Mouse (Mus musculus) intestine, postnatal 0 days (tissue): ENCODE measurements at regions not wholly inside any gene's neighbourhood (a gene's known extent, or its start where the extent isn't known, plus 50 kb on each side); places are given as distances from the start of the nearest gene placed in this dataset.

Experiments used
- ATAC-seq: fragments of 200-750 bp; cut with Nextera tagmentation; 2 replicates; pipeline ENCODE4 v1.8.0; 2017; ENCODE audit warnings: mild to moderate bottlenecking, moderate TSS enrichment, moderate library complexity
- H3K27ac ChIP-seq: fragments of 300-500 bp; sonication (generic); 2 replicates; pipeline ENCODE4 v1.5.1; 2014; ENCODE audit warnings: mild to moderate bottlenecking, low read depth, low read length, moderate library complexity
- H3K27me3 ChIP-seq: fragments of 300-500 bp; sonication (generic); replicated peaks from 2 replicates; pipeline ENCODE4 v1.6.1; 2014; ENCODE audit warnings: low read length, mixed read lengths; ENCODE audit not compliant: control insufficient read depth, insufficient read depth
- H3K36me3 ChIP-seq: fragments of 300-500 bp; sonication (generic); 2 replicates; pipeline ENCODE4 v1.6.1; 2014; ENCODE audit warnings: mild to moderate bottlenecking, moderate library complexity; ENCODE audit not compliant: control insufficient read depth, insufficient read depth
- H3K4me1 ChIP-seq: fragments of 300-500 bp; sonication (generic); replicated peaks from 2 replicates; pipeline ENCODE4 v1.6.1; 2014; ENCODE audit warnings: antibody characterized with exemption, low read length, mixed read lengths; ENCODE audit not compliant: control insufficient read depth, insufficient read depth
- H3K4me2 ChIP-seq: fragments of 300-500 bp; sonication (generic); replicated peaks from 2 replicates; pipeline ENCODE4 v1.6.1; 2014; ENCODE audit warnings: low read depth, mild to moderate bottlenecking, moderate library complexity
- H3K4me3 ChIP-seq: fragments of 300-500 bp; sonication (generic); 2 replicates; pipeline ENCODE4 v1.5.1; 2014; ENCODE audit warnings: low read depth, low read length
- H3K9ac ChIP-seq: fragments of 300-500 bp; sonication (generic); 2 replicates; pipeline ENCODE4 v1.6.1; 2014; ENCODE audit warnings: mild to moderate bottlenecking, low read depth, low read length
- H3K9me3 ChIP-seq: fragments of 300-500 bp; sonication (generic); 2 replicates; pipeline ENCODE4 v1.6.1; 2016; ENCODE audit warnings: mixed run types; ENCODE audit not compliant: control insufficient read depth
- CTCF ChIP-seq: sonication (generic); IDR thresholded peaks from 2 replicates; pipeline ENCODE4 v1.5.1; 2016; ENCODE audit warnings: low read depth, mild to moderate bottlenecking, control low read depth, antibody characterized with exemption, moderate library complexity
- WGBS: fragments of 180-500 bp; shearing (Covaris S2); extraction: QIAGEN DNeasy Blood & Tissue Kit; methylation state at CpG from one replicate; pipeline ENCODE4 v1.1.7; 2014; 5-methylcytosine and 5-hydroxymethylcytosine counted together

DNA sequence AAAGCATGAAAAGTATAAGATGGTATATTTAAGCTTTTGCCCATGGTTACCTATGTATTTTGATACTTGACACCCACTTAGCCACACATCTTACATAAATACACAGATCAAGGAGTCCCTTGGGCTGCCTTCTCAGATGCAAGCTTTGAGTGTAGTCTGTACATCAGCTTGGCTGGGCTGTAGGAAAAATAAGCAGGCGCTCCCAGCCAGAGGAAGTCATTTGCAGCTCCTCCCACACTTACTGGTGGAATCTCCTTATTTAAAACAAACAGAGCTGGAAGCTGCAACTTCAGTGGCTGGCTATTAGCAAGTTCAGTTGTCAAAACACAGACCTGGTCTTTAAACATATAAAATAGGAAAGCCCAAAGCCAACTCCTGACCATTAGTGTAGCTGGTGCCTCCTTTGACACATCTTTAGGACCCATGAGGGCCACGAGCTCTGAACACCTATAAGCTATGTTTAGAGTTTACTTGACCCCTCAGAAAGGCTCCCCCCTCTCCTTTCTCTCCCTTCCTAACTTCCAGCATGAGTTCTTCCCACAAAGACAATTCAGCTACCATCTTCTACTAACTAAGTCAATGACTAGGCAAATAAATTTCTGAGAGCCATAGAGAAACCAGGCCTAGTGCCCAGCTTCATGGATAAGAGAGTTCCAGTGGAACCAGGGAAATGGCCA, 75.4 kb upstream of the Nepro start:
- WGBS = 29% methylated on average over 2 of the region's 2 CpGs
- TF ChIP-seq CTCF = no peak
- no peaks in the 10 kb centered on the region for H3K4me1 ChIP-seq
- H3K4me2 ChIP-seq = no peak overlapping the region
- ATAC-seq = no peak
- H3K27ac ChIP-seq = no peak overlapping the region
- H3K36me3 ChIP-seq = no peaks in the 10 kb centered on the region
- no peak overlapping the region for H3K4me3 ChIP-seq
- no peaks in the 10 kb centered on the region for H3K27me3 ChIP-seq
- H3K9ac ChIP-seq = no peak overlapping the region
- H3K9me3 ChIP-seq = no peaks in the 10 kb centered on the region

- Histone ChIP-seq H3K4me3 (no peak overlapping the region), H3K27ac (no peak overlapping the region), H3K4me2 (no peak overlapping the region), H3K27me3 (no peaks in the 10 kb centered on the region), H3K9me3 (no peaks in the 10 kb centered on the region), H3K36me3 (no peaks in the 10 kb centered on the region), H3K9ac (no peak overlapping the region), H3K4me1 (no peaks in the 10 kb centered on the region)
- 32% methylated on average over 4 of the region's 4 CpGs for WGBS
- TF ChIP-seq CTCF = peak; percentile 76
- no peak for ATAC-seq
Measured at GRCm38 (mm10) chr16:44643992-44644391, 80.1 kb upstream of the Nepro start.

- H3K36me3 ChIP-seq = no peaks in the 10 kb centered on the region
- ATAC-seq = no peak
- no peaks in the 10 kb centered on the region for H3K27me3 ChIP-seq
- no peak overlapping the region for H3K4me2 ChIP-seq
- 75% methylated on average over 3 of the region's 3 CpGs for WGBS
- no peak for TF ChIP-seq CTCF
- H3K27ac ChIP-seq = no peak overlapping the region
- H3K9me3 ChIP-seq = no peaks in the 10 kb centered on the region
- H3K4me1 ChIP-seq = no peaks in the 10 kb centered on the region
- no peak overlapping the region for H3K4me3 ChIP-seq
- H3K9ac ChIP-seq = no peak overlapping the region
Measured at GRCm38 (mm10) chr16:44637100-44637499, 78.4 kb upstream of the Boc start.

- no peaks in the 10 kb centered on the region for H3K27me3 ChIP-seq
- no peaks in the 10 kb centered on the region for H3K9me3 ChIP-seq
- no peak overlapping the region for H3K4me2 ChIP-seq
- no peak overlapping the region for H3K4me3 ChIP-seq
- 92% methylated on average over 4 of the region's 4 CpGs for WGBS
- H3K9ac ChIP-seq = no peak overlapping the region
- no peaks in the 10 kb centered on the region for H3K4me1 ChIP-seq
- H3K36me3 ChIP-seq = no peaks in the 10 kb centered on the region
- no peak for TF ChIP-seq CTCF
- H3K27ac ChIP-seq = no peak overlapping the region
- no peak for ATAC-seq
Measured at GRCm38 (mm10) chr16:44634486-44634885, 75.8 kb upstream of the Boc start.

DNA sequence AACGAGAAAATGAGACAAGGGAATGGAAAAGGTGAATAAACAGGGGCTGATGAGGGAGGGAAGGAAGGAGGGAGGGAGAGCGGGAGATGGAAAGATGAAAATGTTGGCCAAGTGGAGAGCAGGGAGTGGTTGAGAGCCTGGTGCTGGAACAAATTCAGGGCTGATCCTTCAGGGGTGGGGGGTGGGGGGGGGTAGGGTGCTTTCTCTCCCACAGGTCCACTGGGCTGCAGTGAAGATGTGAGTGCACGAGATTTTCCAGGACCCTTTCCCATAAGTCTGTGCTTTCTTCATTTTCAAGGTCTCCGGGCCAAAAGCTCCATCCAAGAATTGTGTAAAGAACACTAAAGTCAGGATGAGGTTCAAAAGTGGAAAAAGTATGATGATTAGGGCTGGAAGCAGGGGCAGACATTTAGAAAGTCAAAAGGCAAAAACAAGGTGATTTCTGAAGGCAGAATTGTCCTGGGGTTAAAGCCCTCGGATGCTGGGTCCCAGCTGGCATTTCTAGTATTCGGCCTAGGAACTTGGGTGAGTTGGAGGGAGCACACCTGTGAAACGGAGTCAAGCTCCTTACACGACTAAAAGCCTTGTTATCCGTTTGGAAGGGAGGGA, 74.5 kb upstream of the Boc start:
- Histone ChIP-seq H3K27ac (no peak overlapping the region), H3K9me3 (no peaks in the 10 kb centered on the region), H3K27me3 (no peaks in the 10 kb centered on the region), H3K4me2 (0 out of 2 replicates have a peak overlapping the region, but pooled peaks have one; percentile 13), H3K9ac (no peak overlapping the region), H3K4me3 (no peak overlapping the region), H3K4me1 (no peaks in the 10 kb centered on the region), H3K36me3 (no peaks in the 10 kb centered on the region)
- ATAC-seq = no peak
- 61% methylated on average over 9 of the region's 9 CpGs for WGBS
- no peak for TF ChIP-seq CTCF

- no peak overlapping the region for H3K4me3 ChIP-seq
- no peaks in the 10 kb centered on the region for H3K27me3 ChIP-seq
- no peak overlapping the region for H3K9ac ChIP-seq
- 51% methylated on average over 9 of the region's 9 CpGs for WGBS
- no peak for ATAC-seq
- H3K36me3 ChIP-seq = no peaks in the 10 kb centered on the region
- 0 out of 2 replicates have a peak overlapping the region, but pooled peaks have one; percentile 13 for H3K4me2 ChIP-seq
- no peaks in the 10 kb centered on the region for H3K9me3 ChIP-seq
- H3K27ac ChIP-seq = no peak overlapping the region
- H3K4me1 ChIP-seq = no peaks in the 10 kb centered on the region
- no peak for TF ChIP-seq CTCF
Measured at GRCm38 (mm10) chr16:44632330-44633058, 73.8 kb upstream of the Boc start.
